Mouse (Mus musculus) MEL (cell line): ENCODE data around the gene Mcpt8. TPM values are rescaled to one million over a fixed set of nuclear protein-coding genes. Genes with fewer than 3 reads are reported as not detected.

Experiments used
- DNase-seq: peaks from one replicate; pipeline ENCODE4 v3.0.0; 2011; ENCODE audit warnings: low read depth, low spot score
- H3K27ac ChIP-seq: 2 replicates; pipeline ENCODE4 v1.5.1; 2012; ENCODE audit warnings: low read depth, mild to moderate bottlenecking, control low read depth, low read length, moderate library complexity; ENCODE audit not compliant: control insufficient read depth
- H3K27me3 ChIP-seq, 2 experiments: fragments of 150-350 bp in 1 of 2; sonication (generic) in 1 of 2; 2 replicates each; pipeline ENCODE4 v1.6.1; 2012; ENCODE audit warnings: low read length in 2 of 2, mild to moderate bottlenecking in 2 of 2, improper control_type of control experiment in 1 of 2, moderate library complexity in 1 of 2; ENCODE audit not compliant: insufficient read depth in 2 of 2, control insufficient read depth in 1 of 2
- H3K36me3 ChIP-seq, 2 experiments: 2 replicates each; pipeline ENCODE4 v1.6.1; 2012 to 2014; ENCODE audit warnings: low read length in 2 of 2, improper control_type of control experiment in 1 of 2, inconsistent platforms in 1 of 2, mild to moderate bottlenecking in 1 of 2; ENCODE audit not compliant: insufficient read depth in 2 of 2, control insufficient read depth in 1 of 2
- H3K4me1 ChIP-seq, 2 experiments: fragments of 150-350 bp in 1 of 2; sonication (generic) in 1 of 2; 2 replicates each; pipeline ENCODE4 v1.6.1; 2012; ENCODE audit warnings: low read length in 2 of 2, improper control_type of control experiment in 1 of 2, mild to moderate bottlenecking in 1 of 2; ENCODE audit not compliant: insufficient read depth in 2 of 2, control insufficient read depth in 1 of 2
- H3K4me3 ChIP-seq, 2 experiments: fragments of 150-350 bp in 1 of 2; sonication (generic) in 1 of 2; 2 replicates each; pipeline ENCODE4 v1.5.1; 2012; ENCODE audit warnings: low read depth in 2 of 2, low read length in 2 of 2, mild to moderate bottlenecking in 2 of 2, moderate library complexity in 2 of 2, control low read depth in 1 of 2, improper control_type of control experiment in 1 of 2; ENCODE audit not compliant: control insufficient read depth in 1 of 2, insufficient read depth in 1 of 2
- H3K79me2 ChIP-seq: 2 replicates; pipeline ENCODE4 v1.6.1; 2012; ENCODE audit warnings: mild to moderate bottlenecking, low read length, moderate library complexity; ENCODE audit not compliant: control insufficient read depth, poor library complexity, insufficient read depth
- H3K9ac ChIP-seq: 2 replicates; pipeline ENCODE4 v1.6.1; 2012; ENCODE audit warnings: low read depth, mild to moderate bottlenecking, control low read depth, low read length, moderate library complexity; ENCODE audit not compliant: control insufficient read depth, poor library complexity, severe bottlenecking
- H3K9me3 ChIP-seq: fragments of 150-350 bp; sonication (generic); replicated peaks from 2 replicates; pipeline ENCODE4 v1.6.1; 2012; ENCODE audit warnings: mild to moderate bottlenecking, low read length, improper control_type of control experiment, moderate library complexity; ENCODE audit not compliant: insufficient read depth
- CHD1 ChIP-seq: IDR thresholded peaks from 2 replicates; pipeline ENCODE4 v1.6.1; 2012; ENCODE audit warnings: low read depth, mild to moderate bottlenecking, inconsistent platforms, low read length, improper control_type of control experiment
- CTCF ChIP-seq, 3 experiments: IDR thresholded peaks in 2 of 3; conservative IDR thresholded peaks in 1 of 3; 2 replicates each; pipeline ENCODE4 v1.5.1; 2011 to 2012; ENCODE audit warnings: low read length in 3 of 3, low read depth in 2 of 3, mild to moderate bottlenecking in 2 of 3, improper control_type of control experiment in 1 of 3, inconsistent platforms in 1 of 3, mixed read lengths in 1 of 3, moderate library complexity in 1 of 3; ENCODE audit not compliant: control insufficient read depth in 1 of 3, insufficient read depth in 1 of 3, poor library complexity in 1 of 3, severe bottlenecking in 1 of 3
- E2F4 ChIP-seq: IDR thresholded peaks from 2 replicates; pipeline ENCODE4 v1.6.1; 2011; ENCODE audit warnings: low read depth, low read length, improper control_type of control experiment, borderline replicate concordance
- ETS1 ChIP-seq: IDR thresholded peaks from 2 replicates; pipeline ENCODE4 v1.6.1; 2012; ENCODE audit warnings: low read depth, mild to moderate bottlenecking, inconsistent platforms, low read length, improper control_type of control experiment, moderate library complexity
- GATA1 ChIP-seq: IDR thresholded peaks from 2 replicates; pipeline ENCODE4 v1.6.1; 2011; ENCODE audit warnings: low read depth, low read length, improper control_type of control experiment
- KAT2A ChIP-seq: conservative IDR thresholded peaks from 2 replicates; pipeline ENCODE4 v1.6.1; 2012; ENCODE audit warnings: low read depth, low read length, improper control_type of control experiment, inconsistent platforms
- MAFK ChIP-seq: IDR thresholded peaks from 2 replicates; pipeline ENCODE4 v1.6.1; 2011; ENCODE audit warnings: low read depth, mild to moderate bottlenecking, low read length, improper control_type of control experiment, borderline replicate concordance
- MAZ ChIP-seq: IDR thresholded peaks from 2 replicates; pipeline ENCODE4 v1.6.1; 2012; ENCODE audit warnings: low read depth, mild to moderate bottlenecking, inconsistent platforms, low read length, improper control_type of control experiment
- MXI1 ChIP-seq: IDR thresholded peaks from 2 replicates; pipeline ENCODE4 v1.6.1; 2011; ENCODE audit warnings: mild to moderate bottlenecking, low read depth, low read length, improper control_type of control experiment
- NRF1 ChIP-seq: IDR thresholded peaks from 2 replicates; pipeline ENCODE4 v1.6.1; 2014; ENCODE audit warnings: low read depth, mild to moderate bottlenecking, inconsistent platforms, low read length, improper control_type of control experiment, moderate library complexity; ENCODE audit not compliant: poor library complexity, insufficient read depth, severe bottlenecking
- POLR2A ChIP-seq, 2 experiments: IDR thresholded peaks; 2 replicates each; pipeline ENCODE4 v1.6.1; 2011 to 2012; ENCODE audit warnings: low read length in 2 of 2, mild to moderate bottlenecking in 2 of 2, control low read depth in 1 of 2, improper control_type of control experiment in 1 of 2, low read depth in 1 of 2, moderate library complexity in 1 of 2; ENCODE audit not compliant: control insufficient read depth in 1 of 2, insufficient read depth in 1 of 2, poor library complexity in 1 of 2
- POLR2AphosphoS2 ChIP-seq: IDR thresholded peaks from 2 replicates; pipeline ENCODE4 v1.6.1; 2011; ENCODE audit warnings: low read length, improper control_type of control experiment
- POLR2AphosphoS5 ChIP-seq: IDR thresholded peaks from 2 replicates; pipeline ENCODE4 v1.6.1; 2012; ENCODE audit warnings: low read depth, borderline replicate concordance, mild to moderate bottlenecking, inconsistent platforms, low read length, moderate library complexity, mixed read lengths
- RAD21 ChIP-seq: IDR thresholded peaks from 2 replicates; pipeline ENCODE4 v1.6.1; 2011; ENCODE audit warnings: mild to moderate bottlenecking, low read depth, low read length, improper control_type of control experiment
- SIN3A ChIP-seq: IDR thresholded peaks from 2 replicates; pipeline ENCODE4 v1.6.1; 2012; ENCODE audit warnings: low read length, improper control_type of control experiment, inconsistent platforms
- SMC3 ChIP-seq: IDR thresholded peaks from 2 replicates; pipeline ENCODE4 v1.6.1; 2011; ENCODE audit warnings: low read depth, low read length, improper control_type of control experiment
- TBP ChIP-seq: IDR thresholded peaks from 2 replicates; pipeline ENCODE4 v1.8.0; 2011; ENCODE audit warnings: low read depth, low read length, improper control_type of control experiment
- TCF12 ChIP-seq: IDR thresholded peaks from 2 replicates; pipeline ENCODE4 v1.6.1; 2014; ENCODE audit warnings: low read depth, mild to moderate bottlenecking, inconsistent platforms, low read length, improper control_type of control experiment, moderate library complexity
- UBTF ChIP-seq: IDR thresholded peaks from 2 replicates; pipeline ENCODE4 v1.6.1; 2012; ENCODE audit warnings: low read depth, mild to moderate bottlenecking, inconsistent platforms, low read length, improper control_type of control experiment, moderate library complexity, borderline replicate concordance; ENCODE audit not compliant: insufficient read depth
- USF1 ChIP-seq: IDR thresholded peaks from 2 replicates; pipeline ENCODE4 v1.6.1; 2014; ENCODE audit warnings: low read depth, mild to moderate bottlenecking, inconsistent platforms, low read length, improper control_type of control experiment, moderate library complexity
- USF2 ChIP-seq, 2 experiments: IDR thresholded peaks; 2 replicates each; pipeline ENCODE4 v1.6.1; 2011 to 2012; ENCODE audit warnings: improper control_type of control experiment in 2 of 2, low read length in 2 of 2, borderline replicate concordance in 1 of 2, inconsistent platforms in 1 of 2, low read depth in 1 of 2, mild to moderate bottlenecking in 1 of 2; ENCODE audit not compliant: insufficient read depth in 1 of 2
- ZC3H11A ChIP-seq: IDR thresholded peaks from 2 replicates; pipeline ENCODE4 v1.6.1; 2012; ENCODE audit warnings: low read depth, mild to moderate bottlenecking, inconsistent platforms, low read length, improper control_type of control experiment
- ZMIZ1 ChIP-seq: IDR thresholded peaks from 2 replicates; pipeline ENCODE4 v1.6.1; 2012; ENCODE audit warnings: low read depth, mild to moderate bottlenecking, inconsistent platforms, low read length, improper control_type of control experiment, moderate library complexity
- polyA plus RNA-seq, 2 experiments: library from polyadenylated mRNA; stranded (reverse) in 1 of 2; unstranded in 1 of 2; fragments of >175 nt in 1 of 2; fragments of >200 nt in 1 of 2; gene quantifications; 2 replicates each; pipeline versions ENCODE4 v1.2.1 to v1.2.4; 2012; ENCODE audit warnings: low replicate concordance in 2 of 2, low read depth in 1 of 2; ENCODE audit not compliant: insufficient read length in 2 of 2, insufficient read depth in 1 of 2, missing spikeins in 1 of 2
- total RNA-seq: library from RNA; depleted of rRNA; stranded (reverse); fragments of 300-350 nt; gene quantifications from 2 replicates; pipeline ENCODE4 v1.2.3, GENCODE M21; 2012

Gene Mcpt8
- total and polyA plus RNA-seq, 3 experiments, result not detected

DNA sequence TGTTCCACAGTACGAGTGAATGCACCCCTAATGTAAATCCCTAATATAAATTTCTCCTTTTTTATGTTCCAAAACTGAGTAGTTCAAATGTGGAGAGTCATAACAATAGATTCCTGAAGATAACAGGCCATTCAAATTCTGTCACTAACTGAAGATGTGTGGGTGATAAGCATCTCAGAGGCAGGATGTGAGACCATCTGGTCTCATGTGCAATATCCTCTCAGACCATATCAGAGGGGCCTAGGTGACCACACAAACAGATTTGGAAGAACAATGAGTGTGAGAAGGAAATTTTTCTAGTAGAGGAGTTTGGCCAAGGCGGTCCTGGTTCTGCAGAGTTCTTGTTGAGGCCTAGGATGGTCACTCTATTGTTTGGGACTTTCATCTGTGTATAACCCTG lies 8.3 kb upstream of the Mcpt8 start:
- Histone ChIP-seq H3K36me3 (no peaks in the 10 kb centered on the region), H3K9ac (no peak overlapping the region), H3K27ac (no peak overlapping the region), H3K4me1 (no peaks in the 10 kb centered on the region), H3K4me3 (no peak overlapping the region), H3K9me3 (no peaks in the 10 kb centered on the region), H3K27me3 (peaks cover 5 to 16% of the 10 kb centered on the region in 2 experiments), H3K79me2 (no peaks in the 10 kb centered on the region)
- no peak for TF ChIP-seq MAFK
- no peak for TF ChIP-seq E2F4
- TF ChIP-seq MAZ, result no peak
- TF ChIP-seq GATA1, result no peak
- no peak for TF ChIP-seq KAT2A
- no peak for TF ChIP-seq SMC3
- TF ChIP-seq POLR2AphosphoS2, result no peak
- no peak for TF ChIP-seq UBTF
- TF ChIP-seq ZC3H11A, result no peak
- no peak for TF ChIP-seq ZMIZ1
- TF ChIP-seq RAD21, result no peak
- TF ChIP-seq POLR2AphosphoS5, result no peak
- no peak for TF ChIP-seq CTCF (IDR thresholded peaks at IDR 0.05 in 2 of 3, conservative IDR thresholded peaks at IDR 0.05 in 1 of 3; ENCODE audit: control insufficient read depth in 1 of 3, insufficient read depth in 1 of 3, low read depth in 2 of 3, low read length in 3 of 3, poor library complexity in 1 of 3, severe bottlenecking in 1 of 3)
- no peak for TF ChIP-seq CHD1
- no peak for TF ChIP-seq POLR2A (IDR thresholded peaks at IDR 0.05; ENCODE audit: control insufficient read depth in 1 of 2, insufficient read depth in 1 of 2, low read depth in 1 of 2, low read length in 2 of 2, poor library complexity in 1 of 2)
- TF ChIP-seq SIN3A, result no peak
- no peak for TF ChIP-seq USF2 (IDR thresholded peaks at IDR 0.05; ENCODE audit: borderline replicate concordance in 1 of 2, insufficient read depth in 1 of 2, low read depth in 1 of 2, low read length in 2 of 2)
- TF ChIP-seq NRF1, result no peak
- no peak for DNase-seq

DNA sequence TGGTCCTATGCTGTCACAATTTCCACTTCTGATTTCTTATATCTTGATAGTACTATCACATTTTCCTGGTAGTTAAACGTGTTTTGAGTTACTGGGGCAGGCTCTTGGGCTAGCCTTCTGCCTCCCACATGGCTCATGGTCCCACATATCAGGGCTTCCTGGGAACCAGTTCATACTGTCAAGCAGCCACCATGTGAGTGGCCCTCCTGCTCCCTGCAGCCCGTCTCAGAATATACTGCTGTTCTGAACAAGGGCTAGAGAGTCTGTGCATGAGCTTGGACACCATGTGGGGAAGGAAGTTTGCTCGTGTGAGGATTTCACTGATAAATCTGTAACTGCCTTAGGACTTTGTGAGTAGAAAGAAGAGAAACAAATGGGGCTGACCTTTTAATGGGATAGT lies 1.6 kb upstream of the Mcpt8 start:
- H3K27ac ChIP-seq, result no peak overlapping the region
- no peak overlapping the region for H3K4me3 ChIP-seq
- no peaks in the 10 kb centered on the region for H3K36me3 ChIP-seq
- no peak overlapping the region for H3K9ac ChIP-seq
- H3K27me3 ChIP-seq, result peaks cover 6 to 17% of the 10 kb centered on the region in 2 experiments
- no peaks in the 10 kb centered on the region for H3K79me2 ChIP-seq
- no peak for TF ChIP-seq USF1
- TF ChIP-seq MXI1, result no peak
- no peak for TF ChIP-seq GATA1
- TF ChIP-seq TCF12, result no peak
- no peak for TF ChIP-seq ETS1
- no peak for TF ChIP-seq USF2 (IDR thresholded peaks at IDR 0.05; ENCODE audit: borderline replicate concordance in 1 of 2, insufficient read depth in 1 of 2, low read depth in 1 of 2, low read length in 2 of 2)
- TF ChIP-seq ZC3H11A, result no peak
- TF ChIP-seq TBP, result no peak
- TF ChIP-seq ZMIZ1, result no peak
- no peaks in the 10 kb centered on the region for H3K4me1 ChIP-seq
- H3K9me3 ChIP-seq, result no peaks in the 10 kb centered on the region
- DNase-seq, result no peak
